Mouse (Mus musculus): Measurements from ENCODE around the gene Tram1l1.

Tram1l1 gene

DNA sequence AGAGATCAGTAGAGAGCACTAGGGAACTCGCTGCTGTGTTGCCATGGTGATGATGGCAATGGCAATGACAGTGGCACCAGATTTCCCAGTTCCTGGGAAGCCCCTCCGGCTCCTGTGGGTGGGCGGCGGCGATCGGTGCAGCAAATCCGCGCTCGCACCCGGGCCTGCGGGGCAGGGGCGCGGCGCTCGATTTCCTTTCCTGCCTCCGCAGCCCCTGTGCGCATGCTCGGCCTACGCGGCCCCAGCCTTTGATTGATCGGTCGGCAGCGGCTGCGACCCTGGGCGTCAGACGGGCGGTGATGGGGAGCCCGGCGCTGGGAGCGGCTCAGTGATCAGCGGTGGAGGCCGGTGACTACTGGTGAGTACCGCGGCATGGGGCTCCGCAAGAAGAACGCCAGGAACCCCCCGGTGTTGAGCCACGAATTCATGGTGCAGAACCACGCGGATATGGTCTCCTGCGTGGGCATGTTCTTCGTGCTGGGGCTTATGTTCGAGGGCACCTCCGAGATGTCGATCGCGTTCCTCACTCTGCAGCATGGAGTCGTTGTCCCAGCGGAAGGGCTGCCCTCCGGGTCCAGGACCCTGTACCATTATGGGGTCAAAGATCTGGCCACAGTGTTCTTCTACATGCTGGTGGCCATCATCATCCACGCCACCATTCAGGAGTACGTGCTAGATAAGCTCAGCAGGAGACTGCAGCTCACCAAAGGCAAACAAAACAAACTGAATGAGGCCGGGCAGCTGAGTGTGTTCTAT is at the start of gene Tram1l1:
TSS of gene Tram1l1 (plus strand) at position 35 of the 756 bp plus-strand sequence.
- DNase-seq = peak; percentile 92 to 96

- DNase-seq = no peak
These were observed 49.4 kb upstream of the Tram1l1 start for GRCm38 (mm10) chr3:124271229-124271628.

DNA sequence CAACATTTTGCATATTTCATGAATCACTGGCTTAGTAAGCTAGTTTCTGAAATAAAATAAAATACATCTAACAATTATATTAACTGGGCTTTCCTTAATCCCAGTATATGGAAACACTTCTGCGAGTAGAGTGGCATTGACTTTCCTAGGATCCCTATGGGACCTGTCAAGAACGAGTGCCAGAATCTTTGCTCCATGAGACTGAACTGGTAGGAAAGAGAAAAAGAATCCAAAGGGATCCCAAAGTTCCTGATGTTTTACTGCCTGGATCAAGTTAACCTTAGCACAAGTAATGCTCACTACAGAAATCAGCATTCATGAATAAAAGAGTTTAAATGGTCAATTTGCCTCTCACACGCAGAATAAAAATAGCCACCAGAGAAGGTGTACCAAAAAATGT is 49.0 kb upstream of the Tram1l1 start:
- peak; percentile 29 to 31 for DNase-seq

- peak; percentile 79 to 80 for DNase-seq
These were observed 48.1 kb upstream of the Tram1l1 start for GRCm38 (mm10) chr3:124272465-124273089.

- DNase-seq = peak; percentile 85 to 88
These were observed 45.6 kb upstream of the Tram1l1 start for GRCm38 (mm10) chr3:124274928-124275609.

DNA sequence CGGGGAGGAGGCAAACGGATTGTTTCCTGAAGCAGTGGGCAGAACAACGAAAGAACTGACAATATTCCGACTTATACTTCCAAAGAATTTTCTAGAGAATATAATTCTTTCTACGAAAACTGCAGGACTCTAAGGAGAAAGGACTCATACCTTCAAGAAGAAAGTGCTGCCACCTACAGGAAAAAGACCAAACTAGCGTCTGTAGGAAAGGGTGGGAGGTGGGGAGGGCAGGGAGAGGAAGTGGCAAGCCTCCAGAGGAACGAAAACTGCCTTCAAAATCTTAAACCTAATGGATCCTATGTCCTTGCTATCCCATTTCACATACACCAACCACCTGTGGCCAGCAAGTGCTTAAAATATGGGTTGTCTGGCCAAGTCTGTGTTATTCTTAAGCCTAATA is 31.7 kb upstream of the Tram1l1 start:
- DNase-seq = peak in 1 of 2 experiments; percentile 16

- DNase-seq = peak; percentile 3 to 6
These were observed 1.4 kb upstream of the Tram1l1 start for GRCm38 (mm10) chr3:124319254-124319653.

- peak in 1 of 2 experiments; percentile 7 for DNase-seq
These were observed 257 bp upstream of the Tram1l1 start for GRCm38 (mm10) chr3:124320398-124320797.

DNA sequence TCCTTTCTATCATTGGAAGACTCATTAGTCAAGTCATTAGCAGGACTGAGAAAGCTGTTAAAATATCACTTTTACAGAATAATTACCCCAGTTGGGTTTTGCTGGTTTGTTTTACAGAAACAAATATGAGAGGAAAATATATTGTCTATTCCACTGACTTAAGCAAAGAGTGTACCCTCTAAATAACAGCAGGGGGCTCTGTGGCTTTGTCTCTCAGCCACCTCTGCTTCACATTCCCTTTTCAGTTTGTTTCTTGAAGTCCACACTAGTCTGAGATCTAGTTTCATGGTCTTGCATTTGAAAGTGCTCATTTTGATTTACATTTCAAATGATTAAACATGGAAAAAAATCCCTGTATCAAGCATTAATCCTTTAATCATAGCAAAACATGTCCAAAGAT is 25.8 kb downstream of the Tram1l1 start:
- DNase-seq = peak; percentile 47 to 52

GRCm38 (mm10) chr3:124357533-124357932 is 36.9 kb downstream of the Tram1l1 start:
- no peak for DNase-seq

DNA sequence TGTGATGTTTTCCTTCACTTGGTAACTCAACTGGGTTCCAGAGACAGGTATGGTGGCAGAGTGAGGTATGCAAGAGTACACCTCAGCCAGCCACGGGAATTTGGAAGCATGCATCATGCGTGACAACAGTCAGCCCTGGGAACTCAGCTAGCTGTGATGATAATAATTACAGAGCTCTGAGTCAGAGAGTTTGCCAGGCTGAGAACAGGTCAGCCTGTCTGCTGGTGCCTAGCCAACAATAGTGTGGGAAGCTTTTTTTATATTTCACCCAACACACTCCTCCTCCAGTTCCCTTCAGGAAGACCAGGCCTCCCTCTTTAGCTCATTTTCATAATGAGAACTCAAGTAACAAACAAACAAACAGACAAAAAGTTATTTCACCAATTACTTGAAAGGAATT is 51.4 kb downstream of the Tram1l1 start:
- DNase-seq = peak in 1 of 2 experiments; percentile 8

Data from cerebellum, postnatal 10 days (tissue).